Mouse (Mus musculus) liver, adult 10 weeks (tissue): ENCODE results near the gene Cenpu. TPM values are rescaled to one million over a fixed set of nuclear protein-coding genes. Genes with fewer than 3 reads are reported as not detected.

Source experiments
- polyA plus RNA-seq: library from polyadenylated mRNA; stranded (reverse); fragments of 350-450 nt; fragmentation: Illumina TruSeq; extraction: RNeasy Lipid Tissue Mini Kit (QIAGEN cat#74804); gene quantifications from one replicate; pipeline ENCODE4 v1.2.3, GENCODE M21; 2014; ENCODE audit warnings: low read depth, low replicate concordance

The Cenpu gene
- polyA plus RNA-seq = 0.77 TPM

DNA sequence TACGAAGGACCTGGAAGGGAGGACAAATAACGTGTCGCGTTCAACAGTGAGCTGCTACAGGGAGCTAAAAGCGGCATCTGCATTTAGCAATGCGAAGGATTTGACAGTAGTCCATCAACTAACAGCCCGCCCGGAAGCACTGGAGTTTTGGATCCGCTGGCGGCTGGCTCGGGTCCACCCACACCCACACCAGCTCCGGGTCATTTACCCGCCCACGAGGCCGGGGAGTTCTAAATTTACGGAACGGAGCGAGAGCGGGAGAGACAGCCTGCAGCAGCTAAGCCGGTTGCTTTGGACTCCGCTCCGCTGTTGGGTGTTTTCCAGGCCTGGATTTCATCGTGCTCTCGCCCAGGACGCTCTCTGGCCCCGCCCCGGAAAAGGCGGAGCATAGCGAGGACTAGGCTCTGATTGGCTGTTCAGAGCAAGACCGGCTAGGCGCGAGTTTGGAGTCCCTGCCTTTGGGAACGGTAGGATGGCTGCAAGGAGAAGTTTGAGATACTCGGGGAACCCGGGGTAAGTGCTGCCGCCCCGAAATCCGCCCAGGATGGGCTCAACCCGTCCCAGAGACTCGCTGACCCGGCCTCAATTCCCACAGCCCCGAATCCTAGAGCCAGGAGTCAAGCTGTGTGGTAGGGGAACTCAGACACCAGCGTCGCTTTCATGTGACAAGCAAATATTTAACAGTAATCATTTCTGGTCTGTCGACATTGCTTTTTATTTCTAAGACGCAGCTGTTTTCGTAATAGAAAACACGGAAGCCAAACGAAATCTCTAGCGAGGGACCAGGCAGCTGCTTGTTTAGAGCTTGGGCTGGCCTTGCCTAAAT, at the start of gene Cenpu:
Cenpu (plus strand) TSS at position 414 of the 826 bp plus-strand sequence.

GRCm38 (mm10) chr8:46616879-46617689, 65.3 kb downstream of the Cenpu start, which contains the start of the genes Primpol and Casp3:
Primpol (minus strand) TSS chr8:46617212.
Casp3 (plus strand) TSS chr8:46617291.

Other genes starting within 250 kb of the Cenpu start
- 514 TPM for gene Acsl1, start 81.0 kb upstream of the Cenpu start, polyA plus RNA-seq
- gene Primpol, start 65.2 kb downstream of the Cenpu start, polyA plus RNA-seq = 7.2 TPM
- 36.1 TPM for gene Casp3, start 65.3 kb downstream of the Cenpu start, polyA plus RNA-seq
- gene Irf2, start 187.7 kb downstream of the Cenpu start, polyA plus RNA-seq = 152 TPM